Mouse (Mus musculus): ENCODE measurements around the gene Gm49342. TPM values are rescaled to one million over a fixed set of nuclear protein-coding genes. Genes with fewer than 3 reads are reported as not detected.
"Not testable (repeated sequence)": the region's sequence is repeated elsewhere in the genome, so short reads cannot be mapped to it uniquely, and the experiment has no call there.

Gm49342 gene
- polyA plus RNA-seq, 1 experiment from 2014 or later: not detected

DNA sequence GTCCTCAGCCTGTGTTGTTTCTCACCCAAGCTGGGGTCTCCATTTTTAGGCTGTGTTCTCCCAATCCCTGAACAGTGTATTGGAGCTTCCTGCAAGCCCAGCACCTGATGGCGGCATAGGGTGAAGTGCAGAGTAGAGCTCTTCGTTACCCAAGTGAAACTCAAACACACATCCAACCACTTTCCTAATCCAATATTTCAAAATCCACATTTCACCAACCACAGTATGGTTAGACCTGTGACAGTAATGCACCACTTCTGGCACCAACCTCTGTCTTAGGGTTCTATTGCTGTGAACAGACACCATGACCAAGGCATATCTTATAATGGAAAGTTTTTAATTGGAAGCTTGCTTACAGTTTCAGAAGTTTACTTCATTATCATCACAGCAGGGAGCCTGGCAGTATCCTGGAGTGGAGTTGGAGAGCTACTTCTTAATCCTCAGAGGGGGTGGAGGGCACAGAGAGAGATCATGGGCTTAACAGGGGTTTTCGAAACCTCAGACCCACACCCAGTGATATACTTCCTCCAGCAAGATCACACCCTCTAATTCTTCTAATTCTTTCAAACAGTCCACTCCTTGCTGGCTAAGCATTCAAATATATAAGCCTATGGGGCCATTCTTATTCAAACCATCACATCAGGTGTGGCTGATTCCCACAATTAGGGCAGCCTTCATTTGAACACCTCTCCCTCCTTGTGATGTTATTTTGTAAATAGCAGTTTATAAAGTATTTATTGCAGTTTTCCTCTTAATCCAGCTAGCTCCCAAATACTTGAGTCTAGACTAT lies 6.0 kb upstream of the Gm49342 start:
- H3K4me3 ChIP-seq (replicated peaks): no peak overlapping the region
- no peak overlapping the region for H3K27ac ChIP-seq (replicated peaks)
- H3K4me1 ChIP-seq (replicated peaks): no peaks in the 10 kb centered on the region
- H3K27me3 ChIP-seq: 0 out of 2 replicates have a peak, but pooled peaks cover 3% of the 10 kb centered on the region
- 86% methylated on average over 3 of the region's 3 CpGs for WGBS (ENCODE audit: insufficient replicate concordance)
- no peak overlapping the region for H3K9ac ChIP-seq
- H3K36me3 ChIP-seq (replicated peaks): no peaks in the 10 kb centered on the region
- peak overlapping the region; percentile 10; the same call in 1 of the 2 replicates for H3K4me2 ChIP-seq
- no peak for ATAC-seq (ENCODE audit: insufficient read depth)
- H3K9me3 ChIP-seq (replicated peaks): no peaks in the 10 kb centered on the region

DNA sequence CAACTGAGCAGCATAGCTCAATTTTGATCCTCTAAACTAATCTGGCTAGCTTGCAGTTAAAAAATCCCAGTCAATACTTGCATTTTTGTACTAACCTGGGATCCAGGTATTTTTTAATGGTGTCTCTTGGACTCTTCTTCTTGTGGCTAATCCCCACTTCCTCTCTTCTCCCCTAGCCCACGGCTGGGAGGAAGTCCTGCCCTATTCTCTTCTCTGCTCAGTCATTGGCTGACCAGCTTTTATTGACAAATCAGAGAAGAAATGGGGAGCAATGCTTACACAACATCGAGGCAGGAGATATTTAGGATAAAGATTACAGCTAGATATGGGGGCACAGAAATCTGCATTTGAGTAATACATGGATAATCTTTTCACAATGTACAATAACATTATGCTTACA lies 5.4 kb upstream of the Gm49342 start:
- WGBS (ENCODE audit: insufficient replicate concordance): 10% methylated on average over 2 of the region's 2 CpGs
- Histone ChIP-seq H3K4me3 (replicated peaks) (no peak overlapping the region), H3K27ac (replicated peaks) (no peak overlapping the region), H3K27me3 (0 out of 2 replicates have a peak, but pooled peaks cover 3% of the 10 kb centered on the region), H3K4me2 (no peak overlapping the region), H3K9me3 (replicated peaks) (no peaks in the 10 kb centered on the region), H3K4me1 (replicated peaks) (peaks cover 4% of the 10 kb centered on the region), H3K36me3 (replicated peaks) (no peaks in the 10 kb centered on the region), H3K9ac (no peak overlapping the region)
- ATAC-seq (ENCODE audit: insufficient read depth): no peak

GRCm38 (mm10) chr14:50944668-50945033 lies 334 bp downstream of the Gm49342 start:
- H3K9me3 ChIP-seq (replicated peaks); H3K27me3 ChIP-seq: not testable (repeated sequence)
- peak; percentile 89 for ATAC-seq (ENCODE audit: insufficient read depth)
- H3K36me3 ChIP-seq (replicated peaks): peaks cover 24% of the 10 kb centered on the region
- H3K4me3 ChIP-seq (replicated peaks): peak overlapping the region; percentile 70
- 0% methylated on average over 15 of the region's 15 CpGs for WGBS (ENCODE audit: insufficient replicate concordance)
- H3K27ac ChIP-seq (replicated peaks): peak overlapping the region; percentile 93
- H3K9ac ChIP-seq: peak overlapping the region; percentile 68
- H3K4me2 ChIP-seq: peak overlapping the region; percentile 84
- H3K4me1 ChIP-seq (replicated peaks): peaks cover 21% of the 10 kb centered on the region

- not testable (repeated sequence) for ATAC-seq (ENCODE audit: insufficient read depth)
These were observed 764 bp downstream of the Gm49342 start for GRCm38 (mm10) chr14:50945081-50945480.

DNA sequence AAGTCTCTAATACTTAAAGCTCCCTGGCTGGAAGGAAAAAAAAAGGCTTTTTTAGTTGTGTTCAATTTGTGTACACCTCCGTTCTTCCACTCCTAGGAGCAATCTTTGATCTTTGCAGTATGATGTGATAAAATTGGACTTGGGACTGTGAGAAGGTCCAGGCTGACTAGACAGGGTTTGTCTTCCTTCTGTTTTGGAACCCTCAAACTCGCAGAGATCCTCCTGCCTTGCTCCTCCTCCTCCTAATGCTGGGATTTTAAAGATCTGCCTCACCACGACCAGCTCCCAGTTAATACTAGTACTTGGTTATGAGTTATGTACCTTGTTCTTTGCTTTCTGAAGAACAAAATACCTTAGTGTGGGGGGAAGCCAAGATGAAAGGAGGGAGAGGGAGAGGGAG lies 1.2 kb downstream of the Gm49342 start:
- peak overlapping the region; percentile 70 for H3K4me3 ChIP-seq (replicated peaks)
- peak overlapping the region; percentile 84 for H3K4me2 ChIP-seq
- peak overlapping the region; percentile 68 for H3K9ac ChIP-seq
- peak overlapping the region; percentile 93 for H3K27ac ChIP-seq (replicated peaks)
- H3K9me3 ChIP-seq (replicated peaks); ATAC-seq (ENCODE audit: insufficient read depth); H3K27me3 ChIP-seq: not testable (repeated sequence)
- H3K36me3 ChIP-seq (replicated peaks): peaks cover 29% of the 10 kb centered on the region
- 6% methylated on average over 3 of the region's 3 CpGs for WGBS (ENCODE audit: insufficient replicate concordance)
- peaks cover 21% of the 10 kb centered on the region for H3K4me1 ChIP-seq (replicated peaks)

More at GRCm38 (mm10) chr14:50945081-50945480, 764 bp downstream of the Gm49342 start:
- H3K9me3 ChIP-seq (replicated peaks); H3K27me3 ChIP-seq: not testable (repeated sequence)
- H3K36me3 ChIP-seq (replicated peaks): peaks cover 25% of the 10 kb centered on the region
- peak overlapping the region; percentile 68 for H3K9ac ChIP-seq
- 6% methylated on average over 6 of the region's 6 CpGs for WGBS (ENCODE audit: insufficient replicate concordance)
- H3K4me2 ChIP-seq: peak overlapping the region; percentile 84
- H3K4me1 ChIP-seq (replicated peaks): peaks cover 21% of the 10 kb centered on the region
- peak overlapping the region; percentile 93 for H3K27ac ChIP-seq (replicated peaks)
- H3K4me3 ChIP-seq (replicated peaks): peak overlapping the region; percentile 70

DNA sequence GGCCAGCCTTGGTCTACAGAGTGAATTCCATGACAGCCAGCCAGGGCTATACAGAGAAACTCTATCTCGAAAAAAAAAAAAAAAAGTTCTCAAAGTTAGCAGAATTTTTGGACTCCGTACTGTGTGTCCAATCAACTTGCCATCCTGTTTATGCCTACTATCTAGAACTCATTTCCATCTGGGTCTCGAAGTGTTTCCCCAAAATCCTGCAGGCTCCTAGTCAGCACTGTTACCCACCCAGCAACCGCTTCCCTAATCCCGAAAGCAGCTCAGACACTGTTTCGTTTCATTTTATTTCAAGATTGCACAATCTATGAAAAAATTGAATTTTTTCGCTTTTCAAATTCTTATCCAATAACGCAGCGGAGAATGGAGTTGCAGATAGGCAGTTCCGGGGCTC lies 11.2 kb downstream of the Gm49342 start:
- Histone ChIP-seq H3K27me3 (no peaks in the 10 kb centered on the region), H3K9me3 (replicated peaks) (no peaks in the 10 kb centered on the region), H3K36me3 (replicated peaks) (peaks cover 29% of the 10 kb centered on the region), H3K4me2 (peak overlapping the region; percentile 71), H3K9ac (no peak overlapping the region), H3K4me3 (replicated peaks) (no peak overlapping the region; the same call in 1 of the 2 replicates), H3K4me1 (replicated peaks) (peaks cover 34% of the 10 kb centered on the region), H3K27ac (replicated peaks) (peak overlapping the region; percentile 90)
- ATAC-seq (ENCODE audit: insufficient read depth): no peak
- 63% methylated on average over 10 of the region's 10 CpGs for WGBS (ENCODE audit: insufficient replicate concordance)

- Histone ChIP-seq H3K36me3 (replicated peaks) (peaks cover 26% of the 10 kb centered on the region), H3K27ac (replicated peaks) (peak within 1 kb of the TSS; percentile 90), H3K4me3 (replicated peaks) (peak within 1 kb of the TSS; percentile 57), H3K4me2 (peak within 1 kb of the TSS; percentile 71), H3K4me1 (replicated peaks) (peaks cover 34% of the 10 kb centered on the region), H3K9ac (peak within 1 kb of the TSS; percentile 50)
- not testable (repeated sequence) for H3K27me3 ChIP-seq; H3K9me3 ChIP-seq (replicated peaks)
- 11% methylated on average over 19 of the region's 19 CpGs for WGBS (ENCODE audit: insufficient replicate concordance)
- ATAC-seq (ENCODE audit: insufficient read depth): peak; percentile 82
These were observed 11.7 kb downstream of the Gm49342 start, which contains the start of gene Pnp2 for GRCm38 (mm10) chr14:50955942-50956508. TSS of gene Pnp2 (plus strand) at chr14:50955992.

DNA sequence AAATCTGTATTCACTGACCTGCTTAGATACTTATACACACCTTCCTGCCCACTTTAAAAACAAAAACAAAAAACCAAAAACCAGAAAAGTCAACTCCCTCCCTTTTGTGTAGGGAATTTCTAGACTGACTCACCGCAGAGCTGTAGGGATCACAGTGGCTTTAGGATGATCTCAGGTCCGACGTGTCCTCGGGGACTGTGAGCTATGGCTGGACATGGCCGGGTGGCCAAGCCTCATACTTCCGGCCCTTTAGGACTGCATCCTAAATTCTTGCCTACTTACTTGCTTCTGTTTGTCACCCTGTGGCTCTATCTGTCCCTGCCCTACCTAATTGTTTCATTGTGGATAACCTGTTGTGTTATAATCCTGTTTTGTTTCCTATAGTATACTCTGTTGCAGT lies 12.4 kb downstream of the Gm49342 start:
- H3K4me3 ChIP-seq (replicated peaks): peak overlapping the region; percentile 57
- whole genome bisulfite sequencing (ENCODE audit: insufficient replicate concordance): 76% methylated on average over 6 of the region's 6 CpGs
- peak overlapping the region; percentile 71 for H3K4me2 ChIP-seq
- peak overlapping the region; percentile 90 for H3K27ac ChIP-seq (replicated peaks)
- peaks cover 34% of the 10 kb centered on the region for H3K4me1 ChIP-seq (replicated peaks)
- not testable (repeated sequence) for H3K27me3 ChIP-seq; H3K9me3 ChIP-seq (replicated peaks); ATAC-seq (ENCODE audit: insufficient read depth)
- H3K9ac ChIP-seq: peak overlapping the region; percentile 50
- H3K36me3 ChIP-seq (replicated peaks): peaks cover 19% of the 10 kb centered on the region

DNA sequence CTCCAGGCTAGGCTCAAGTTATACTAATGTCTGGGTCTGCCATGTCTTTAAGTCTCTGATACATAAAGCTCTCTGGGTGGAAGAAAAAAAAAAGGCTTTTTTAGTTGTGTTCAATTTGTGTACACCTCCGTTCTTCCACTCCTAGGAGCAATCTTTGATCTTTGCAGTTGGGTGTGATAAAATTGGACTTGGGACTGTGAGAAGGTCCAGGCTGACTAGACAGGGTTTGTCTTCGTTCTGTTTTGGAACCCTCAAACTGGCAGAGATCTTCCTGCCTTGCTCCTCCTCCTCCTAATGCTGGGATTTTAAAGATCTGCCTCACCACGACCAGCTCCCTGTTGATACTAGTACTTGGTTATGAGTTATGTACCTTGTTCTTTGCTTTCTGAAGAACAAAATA lies 12.8 kb downstream of the Gm49342 start:
- ATAC-seq (ENCODE audit: insufficient read depth): not testable (repeated sequence)
- peak overlapping the region; percentile 90 for H3K27ac ChIP-seq (replicated peaks)
- WGBS (ENCODE audit: insufficient replicate concordance): 15% methylated on average over 3 of the region's 3 CpGs

DNA sequence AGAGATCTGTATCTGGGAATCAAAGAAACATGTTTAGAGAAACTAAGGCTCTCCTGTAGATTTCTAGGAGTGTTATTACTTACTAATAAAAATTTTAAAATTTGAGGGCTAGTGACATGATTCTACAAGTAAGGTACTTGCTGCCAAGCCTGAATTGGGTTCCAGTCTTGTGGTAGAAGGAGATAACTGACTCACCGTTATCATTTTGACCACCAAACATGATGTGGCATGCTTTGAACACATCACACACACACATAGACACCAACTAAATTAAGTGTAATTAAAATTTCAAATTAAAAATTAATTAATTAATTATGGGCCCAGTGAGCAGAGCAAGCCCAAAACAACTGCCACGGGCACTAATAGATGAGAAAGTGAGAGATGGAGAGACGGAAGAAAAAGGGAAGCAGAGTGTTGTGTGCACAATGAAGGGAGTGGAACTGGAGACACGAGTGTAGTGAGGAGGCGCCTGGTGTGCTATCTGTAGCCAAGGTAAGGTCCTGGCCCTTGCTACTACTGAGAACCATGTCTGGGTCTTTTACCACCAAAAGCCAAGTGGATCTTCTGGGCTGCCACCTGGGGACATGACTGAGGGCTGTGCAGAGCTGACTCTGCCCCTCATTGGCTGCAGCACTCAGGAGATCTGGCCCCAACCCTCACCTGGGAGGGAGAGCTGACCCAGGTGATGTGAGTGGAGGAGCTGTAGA lies 14.1 kb downstream of the Gm49342 start:
- whole genome bisulfite sequencing (ENCODE audit: insufficient replicate concordance): 35% methylated on average over 5 of the region's 5 CpGs
- H3K9ac ChIP-seq; H3K27me3 ChIP-seq; H3K9me3 ChIP-seq (replicated peaks): not testable (repeated sequence)
- H3K4me2 ChIP-seq: peak overlapping the region; percentile 57
- peaks cover 13% of the 10 kb centered on the region; the same call in 1 of the 2 replicates for H3K36me3 ChIP-seq (replicated peaks)
- ATAC-seq (ENCODE audit: insufficient read depth): peak; percentile 70
- peak overlapping the region; percentile 10; the same call in 1 of the 2 replicates for H3K4me3 ChIP-seq (replicated peaks)
- peaks cover 34% of the 10 kb centered on the region for H3K4me1 ChIP-seq (replicated peaks)
- peak overlapping the region; percentile 85 for H3K27ac ChIP-seq (replicated peaks)

More for the DNA sequence above, 12.8 kb downstream of the Gm49342 start:
- Histone ChIP-seq H3K4me2 (peak overlapping the region; percentile 71), H3K4me1 (replicated peaks) (peaks cover 34% of the 10 kb centered on the region), H3K4me3 (replicated peaks) (peak overlapping the region; percentile 57), H3K9ac (peak overlapping the region; percentile 50; the same call in 1 of the 2 replicates), H3K36me3 (replicated peaks) (peaks cover 15% of the 10 kb centered on the region)
- H3K9me3 ChIP-seq (replicated peaks); H3K27me3 ChIP-seq: not testable (repeated sequence)

Data from liver, embryonic 15.5 days (tissue).